Mouse (Mus musculus): Measurements from ENCODE around the gene Vps37b. TPM values are rescaled to one million over a fixed set of nuclear protein-coding genes. Genes with fewer than 3 reads are reported as not detected.
A peak's percentile ranks its signal among the peaks of the same experiment; 100 is the strongest.

Gene Vps37b
- polyA plus RNA-seq, 1 experiment from 2014 or later: 31.3 TPM

DNA sequence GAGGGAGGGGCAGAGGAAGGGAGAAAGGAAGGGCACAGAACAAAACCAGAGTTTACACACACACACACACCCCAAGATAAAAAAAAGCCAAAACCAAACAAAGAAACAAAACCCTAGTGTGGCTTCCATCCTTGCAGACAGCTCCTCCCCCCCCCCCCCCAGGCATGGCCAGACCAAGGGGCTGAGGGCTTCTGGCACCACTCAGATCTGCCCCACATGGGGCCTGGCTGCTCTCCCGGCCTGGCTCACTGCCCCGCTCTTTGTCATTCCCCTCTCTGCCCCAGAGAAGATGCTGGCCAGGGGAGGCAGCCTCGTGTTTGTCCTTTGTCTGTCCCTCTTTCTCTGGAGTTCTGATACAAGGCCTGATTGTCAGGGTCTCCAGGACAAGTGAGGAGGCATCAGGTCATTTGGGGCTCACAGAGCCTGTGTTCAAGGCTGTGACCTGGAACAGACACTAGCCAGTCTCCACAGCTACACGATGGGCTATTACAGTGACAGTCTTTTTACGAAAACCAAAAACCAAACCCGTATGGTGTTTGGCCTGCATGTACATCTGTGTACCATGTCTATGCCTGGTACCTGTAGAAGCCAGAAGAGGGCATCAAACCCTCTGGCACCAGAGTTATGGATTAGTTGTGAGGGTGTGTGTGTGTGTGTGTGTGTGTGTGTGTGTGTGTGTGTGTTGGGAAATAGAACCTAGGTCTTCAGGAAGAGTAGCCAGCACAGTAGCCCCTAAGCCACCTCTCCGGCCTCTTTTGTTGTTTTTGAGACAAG lies 38.6 kb downstream of the Vps37b start:
- Histone ChIP-seq H3K9me3 (replicated peaks; ENCODE audit: control insufficient read depth, low read length) (no peaks in the 10 kb centered on the region), H3K4me1 (ENCODE audit: control insufficient read depth, insufficient read depth, low read length) (no peaks in the 10 kb centered on the region), H3K36me3 (replicated peaks; ENCODE audit: control insufficient read depth, insufficient read depth, low read depth, low read length) (no peaks in the 10 kb centered on the region), H3K27ac (replicated peaks; ENCODE audit: low read depth, low read length) (no peak overlapping the region), H3K9ac (replicated peaks; ENCODE audit: low read length) (no peak overlapping the region), H3K27me3 (ENCODE audit: control insufficient read depth, insufficient read depth, low read length) (no peaks in the 10 kb centered on the region), H3K4me2 (ENCODE audit: low read depth, low read length) (no peak overlapping the region), H3K4me3 (ENCODE audit: low read depth, low read length) (no peak overlapping the region)
- DNase-seq (ENCODE audit: low spot score): no peak
- WGBS: 68% methylated on average over 7 of the region's 7 CpGs
- no peak for ATAC-seq (replicated peaks; ENCODE audit: insufficient number of reproducible peaks, low FRiP score, low TSS enrichment, low read depth)

DNA sequence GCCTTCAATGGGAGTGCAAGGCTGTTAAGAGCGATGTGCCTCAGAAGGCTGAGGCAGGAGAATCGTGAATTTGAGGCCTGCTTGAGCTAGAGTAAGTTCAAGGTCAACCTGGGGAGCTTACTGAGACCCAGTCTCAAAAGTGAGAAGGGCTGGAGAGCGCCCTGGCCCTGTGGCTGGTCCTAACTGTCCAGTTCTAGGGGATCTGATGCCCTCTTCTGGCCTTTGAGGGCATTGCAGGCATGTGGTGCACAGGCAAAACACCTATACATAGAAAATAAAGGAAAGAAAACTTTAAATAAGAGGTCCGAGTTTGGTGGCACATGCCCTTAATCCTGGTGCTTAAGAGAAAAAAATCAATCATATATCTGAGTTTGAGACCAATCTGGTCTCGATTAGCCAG lies 39.3 kb downstream of the Vps37b start:
- Histone ChIP-seq H3K4me2 (ENCODE audit: low read depth, low read length) (no peak overlapping the region), H3K4me3 (ENCODE audit: low read depth, low read length) (no peak overlapping the region), H3K27me3 (ENCODE audit: control insufficient read depth, insufficient read depth, low read length) (no peaks in the 10 kb centered on the region), H3K9ac (replicated peaks; ENCODE audit: low read length) (no peak overlapping the region), H3K36me3 (replicated peaks; ENCODE audit: control insufficient read depth, insufficient read depth, low read depth, low read length) (no peaks in the 10 kb centered on the region), H3K4me1 (ENCODE audit: control insufficient read depth, insufficient read depth, low read length) (no peaks in the 10 kb centered on the region), H3K9me3 (replicated peaks; ENCODE audit: control insufficient read depth, low read length) (no peaks in the 10 kb centered on the region), H3K27ac (replicated peaks; ENCODE audit: low read depth, low read length) (no peak overlapping the region)
- ATAC-seq (replicated peaks; ENCODE audit: insufficient number of reproducible peaks, low FRiP score, low TSS enrichment, low read depth): no peak
- peak; percentile 86 for DNase-seq (ENCODE audit: low spot score)
- 27% methylated on average over 5 of the region's 5 CpGs for WGBS

DNA sequence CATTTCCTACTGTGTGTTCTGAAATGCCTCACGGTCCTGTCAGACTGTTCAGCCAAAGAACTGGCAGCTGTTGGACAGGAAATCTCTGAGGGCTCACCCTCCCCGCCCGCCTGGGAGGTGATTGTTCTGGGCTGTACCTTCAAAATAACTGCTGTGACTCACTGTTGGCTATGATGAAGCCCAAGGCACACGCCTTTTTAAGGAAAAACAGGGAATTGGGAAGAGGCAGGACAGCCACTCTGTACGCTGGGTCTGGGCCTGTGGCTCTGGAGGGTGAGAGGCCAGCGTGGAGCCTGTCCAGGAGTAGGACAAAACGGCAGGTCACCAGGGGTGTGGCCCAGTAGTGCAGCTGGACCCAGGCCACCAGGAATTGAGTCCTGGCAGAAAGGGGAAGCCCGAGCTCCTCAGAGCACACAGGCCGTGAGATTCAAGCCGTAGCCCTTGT lies 39.9 kb downstream of the Vps37b start:
- ATAC-seq (replicated peaks; ENCODE audit: insufficient number of reproducible peaks, low FRiP score, low TSS enrichment, low read depth) (no peak), DNase-seq (ENCODE audit: low spot score) (no peak)
- H3K4me2 ChIP-seq (ENCODE audit: low read depth, low read length): no peak overlapping the region
- no peak overlapping the region for H3K9ac ChIP-seq (replicated peaks; ENCODE audit: low read length)
- no peaks in the 10 kb centered on the region for H3K4me1 ChIP-seq (ENCODE audit: control insufficient read depth, insufficient read depth, low read length)
- 82% methylated on average over 10 of the region's 10 CpGs for WGBS
- H3K9me3 ChIP-seq (replicated peaks; ENCODE audit: control insufficient read depth, low read length): no peaks in the 10 kb centered on the region
- H3K36me3 ChIP-seq (replicated peaks; ENCODE audit: control insufficient read depth, insufficient read depth, low read depth, low read length): no peaks in the 10 kb centered on the region
- H3K27me3 ChIP-seq (ENCODE audit: control insufficient read depth, insufficient read depth, low read length): no peaks in the 10 kb centered on the region
- H3K4me3 ChIP-seq (ENCODE audit: low read depth, low read length): no peak overlapping the region
- no peak overlapping the region for H3K27ac ChIP-seq (replicated peaks; ENCODE audit: low read depth, low read length)

DNA sequence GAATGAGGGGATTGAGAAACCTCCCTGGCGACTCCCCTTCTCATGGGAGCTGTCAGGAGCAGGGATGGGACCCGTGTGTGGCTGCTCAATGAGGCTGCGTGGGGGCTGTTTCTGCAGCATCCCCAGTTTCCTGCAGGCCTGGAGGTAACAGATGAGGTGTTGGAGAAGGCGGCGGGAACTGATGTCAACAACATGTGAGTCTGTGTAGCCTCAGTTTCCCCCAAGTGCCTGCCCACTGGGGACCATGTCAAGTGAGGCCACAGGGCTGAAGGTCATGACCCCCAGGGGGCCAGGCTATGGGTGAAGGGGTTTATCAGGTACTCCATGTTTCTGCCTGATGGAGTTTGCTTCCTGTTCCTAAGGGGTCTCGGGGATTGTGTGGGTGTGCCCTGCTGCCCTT lies 40.7 kb downstream of the Vps37b start:
- DNase-seq (ENCODE audit: low spot score): no peak
- H3K36me3 ChIP-seq (replicated peaks; ENCODE audit: control insufficient read depth, insufficient read depth, low read depth, low read length): no peaks in the 10 kb centered on the region
- H3K27me3 ChIP-seq (ENCODE audit: control insufficient read depth, insufficient read depth, low read length): no peaks in the 10 kb centered on the region
- ATAC-seq (replicated peaks; ENCODE audit: insufficient number of reproducible peaks, low FRiP score, low TSS enrichment, low read depth): no peak
- no peaks in the 10 kb centered on the region for H3K9me3 ChIP-seq (replicated peaks; ENCODE audit: control insufficient read depth, low read length)
- no peak overlapping the region for H3K4me3 ChIP-seq (ENCODE audit: low read depth, low read length)
- H3K4me2 ChIP-seq (ENCODE audit: low read depth, low read length): no peak overlapping the region
- no peak overlapping the region for H3K9ac ChIP-seq (replicated peaks; ENCODE audit: low read length)
- H3K27ac ChIP-seq (replicated peaks; ENCODE audit: low read depth, low read length): no peak overlapping the region
- 81% methylated on average over 6 of the region's 6 CpGs for WGBS
- no peaks in the 10 kb centered on the region for H3K4me1 ChIP-seq (ENCODE audit: control insufficient read depth, insufficient read depth, low read length)

DNA sequence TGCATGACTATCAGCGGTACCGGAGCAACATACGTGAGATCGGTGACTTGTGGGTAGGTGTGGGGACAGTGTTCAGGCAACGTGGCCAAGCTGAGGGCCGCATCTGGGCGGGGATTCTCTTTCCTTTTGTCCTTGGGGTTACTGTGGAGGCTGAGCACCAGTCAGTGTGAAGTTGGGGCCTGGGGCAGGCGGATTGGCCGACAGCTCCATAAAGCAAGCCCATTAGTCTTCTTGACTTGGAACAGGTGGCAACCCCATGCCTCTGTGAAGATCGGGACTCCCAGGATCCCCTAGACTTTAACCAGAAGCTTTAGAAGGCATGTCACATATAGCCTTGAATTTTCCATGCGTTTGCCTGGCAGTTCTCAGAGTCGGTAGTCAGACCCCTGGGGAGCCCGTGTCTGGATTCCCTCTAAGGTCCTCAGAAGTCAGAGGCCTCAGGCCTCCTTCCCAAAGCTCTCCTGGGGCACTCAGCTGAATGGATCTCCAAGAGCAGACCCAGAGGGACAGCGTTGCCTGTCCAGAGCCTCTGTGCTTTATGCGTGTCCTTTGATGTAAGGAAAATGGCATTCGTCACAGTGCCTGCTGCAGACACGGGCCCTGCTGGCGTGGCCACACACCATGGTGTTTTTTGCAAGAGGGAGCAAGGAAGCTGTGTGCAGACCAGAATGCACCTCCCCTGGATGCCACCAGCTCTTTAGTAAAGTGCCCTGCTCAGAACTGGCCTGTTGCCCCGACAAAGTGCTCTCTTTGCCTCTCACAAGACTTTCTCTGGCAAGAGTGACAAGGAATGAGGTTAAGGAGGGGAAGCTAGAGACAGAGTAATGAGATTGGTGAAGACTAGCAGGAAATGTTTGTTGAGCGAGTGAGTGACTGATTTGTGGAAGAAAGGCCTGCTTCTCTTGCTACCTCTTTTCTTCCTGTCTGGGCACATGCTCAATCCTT lies 41.9 kb downstream of the Vps37b start:
- Histone ChIP-seq H3K36me3 (replicated peaks; ENCODE audit: control insufficient read depth, insufficient read depth, low read depth, low read length) (no peaks in the 10 kb centered on the region), H3K4me2 (ENCODE audit: low read depth, low read length) (no peak overlapping the region), H3K4me3 (ENCODE audit: low read depth, low read length) (no peak overlapping the region), H3K27me3 (ENCODE audit: control insufficient read depth, insufficient read depth, low read length) (no peaks in the 10 kb centered on the region), H3K9me3 (replicated peaks; ENCODE audit: control insufficient read depth, low read length) (no peaks in the 10 kb centered on the region), H3K4me1 (ENCODE audit: control insufficient read depth, insufficient read depth, low read length) (no peaks in the 10 kb centered on the region), H3K9ac (replicated peaks; ENCODE audit: low read length) (no peak overlapping the region), H3K27ac (replicated peaks; ENCODE audit: low read depth, low read length) (no peak overlapping the region)
- DNase-seq (ENCODE audit: low spot score): no peak
- 73% methylated on average over 20 of the region's 20 CpGs for WGBS
- ATAC-seq (replicated peaks; ENCODE audit: insufficient number of reproducible peaks, low FRiP score, low TSS enrichment, low read depth): no peak

DNA sequence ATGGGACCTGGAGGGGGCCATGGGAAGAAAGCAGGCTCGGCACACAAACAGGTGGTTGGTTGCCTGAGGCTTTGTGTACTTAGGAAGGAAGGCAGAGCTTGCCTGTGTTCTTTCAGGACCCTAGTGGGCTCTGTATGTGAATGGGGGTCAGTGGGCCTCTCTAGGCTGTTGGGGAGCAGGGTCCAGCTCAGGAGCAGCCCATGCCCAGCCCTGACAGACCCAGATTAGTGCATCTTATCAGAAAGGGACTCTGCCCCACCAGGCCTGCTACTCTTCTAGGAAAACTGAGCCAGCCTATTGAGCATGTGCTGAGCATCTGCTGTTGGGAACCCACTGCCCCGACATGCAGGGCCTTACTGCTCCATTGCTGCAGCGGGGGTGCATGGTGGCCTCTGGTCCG lies 44.6 kb downstream of the Vps37b start:
- ATAC-seq (replicated peaks; ENCODE audit: insufficient number of reproducible peaks, low FRiP score, low TSS enrichment, low read depth) (no peak), DNase-seq (ENCODE audit: low spot score) (no peak)
- no peaks in the 10 kb centered on the region for H3K4me1 ChIP-seq (ENCODE audit: control insufficient read depth, insufficient read depth, low read length)
- no peaks in the 10 kb centered on the region for H3K27me3 ChIP-seq (ENCODE audit: control insufficient read depth, insufficient read depth, low read length)
- H3K9me3 ChIP-seq (replicated peaks; ENCODE audit: control insufficient read depth, low read length): no peaks in the 10 kb centered on the region
- H3K4me2 ChIP-seq (ENCODE audit: low read depth, low read length): no peak overlapping the region
- 69% methylated on average over 4 of the region's 4 CpGs for WGBS
- no peak overlapping the region for H3K27ac ChIP-seq (replicated peaks; ENCODE audit: low read depth, low read length)
- no peaks in the 10 kb centered on the region for H3K36me3 ChIP-seq (replicated peaks; ENCODE audit: control insufficient read depth, insufficient read depth, low read depth, low read length)
- no peak overlapping the region for H3K9ac ChIP-seq (replicated peaks; ENCODE audit: low read length)
- no peak overlapping the region for H3K4me3 ChIP-seq (ENCODE audit: low read depth, low read length)

DNA sequence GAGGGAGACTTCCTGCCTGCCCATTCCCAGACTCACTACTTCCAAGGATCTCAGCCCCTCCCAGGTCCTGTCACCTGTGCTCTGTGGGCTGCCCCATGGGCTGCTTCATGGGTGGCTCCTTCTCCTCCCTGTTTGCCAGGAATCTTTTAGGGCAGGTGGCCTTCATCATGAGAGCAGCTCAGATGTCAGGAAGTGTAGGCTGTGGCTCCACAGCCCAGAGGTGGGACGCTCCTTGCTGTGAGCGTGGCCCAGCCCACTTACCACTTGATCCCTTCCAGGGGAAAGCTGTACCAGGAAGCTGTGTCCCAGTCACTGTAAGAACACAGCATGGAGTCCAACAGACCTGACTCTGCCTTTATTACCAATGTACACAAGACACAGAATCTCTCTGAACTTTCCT lies 45.1 kb downstream of the Vps37b start:
- Histone ChIP-seq H3K27me3 (ENCODE audit: control insufficient read depth, insufficient read depth, low read length) (no peaks in the 10 kb centered on the region), H3K36me3 (replicated peaks; ENCODE audit: control insufficient read depth, insufficient read depth, low read depth, low read length) (no peaks in the 10 kb centered on the region), H3K4me3 (ENCODE audit: low read depth, low read length) (no peak overlapping the region), H3K4me1 (ENCODE audit: control insufficient read depth, insufficient read depth, low read length) (no peaks in the 10 kb centered on the region), H3K9ac (replicated peaks; ENCODE audit: low read length) (no peak overlapping the region), H3K9me3 (replicated peaks; ENCODE audit: control insufficient read depth, low read length) (no peaks in the 10 kb centered on the region), H3K27ac (replicated peaks; ENCODE audit: low read depth, low read length) (no peak overlapping the region), H3K4me2 (ENCODE audit: low read depth, low read length) (no peak overlapping the region)
- ATAC-seq (replicated peaks; ENCODE audit: insufficient number of reproducible peaks, low FRiP score, low TSS enrichment, low read depth): no peak
- 40% methylated on average over 2 of the region's 2 CpGs for WGBS
- no peak for DNase-seq (ENCODE audit: low spot score)

DNA sequence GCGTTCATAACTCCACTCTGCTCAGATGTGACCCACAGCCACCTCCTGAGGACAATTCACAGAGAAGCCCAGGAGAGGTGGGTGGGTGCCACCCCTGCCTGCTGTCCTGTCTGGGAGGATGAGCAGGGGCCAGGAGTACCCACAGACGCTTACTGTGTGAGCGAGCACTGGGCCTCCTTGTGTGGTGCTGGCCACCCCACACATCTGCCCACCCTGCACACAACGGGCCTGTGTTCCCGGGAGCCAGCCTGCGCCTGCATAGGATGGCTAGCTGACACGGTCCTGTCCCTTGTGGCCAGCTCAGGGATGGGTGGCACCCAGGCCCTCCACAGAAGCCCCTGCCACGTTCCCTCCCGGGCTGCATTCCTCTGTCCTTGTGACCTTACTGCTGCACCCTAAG lies 46.6 kb downstream of the Vps37b start:
- Histone ChIP-seq H3K27ac (replicated peaks; ENCODE audit: low read depth, low read length) (no peak overlapping the region), H3K9me3 (replicated peaks; ENCODE audit: control insufficient read depth, low read length) (no peaks in the 10 kb centered on the region)

More for the DNA sequence above, 46.6 kb downstream of the Vps37b start:
- no peaks in the 10 kb centered on the region for H3K4me1 ChIP-seq (ENCODE audit: control insufficient read depth, insufficient read depth, low read length)
- no peaks in the 10 kb centered on the region for H3K36me3 ChIP-seq (replicated peaks; ENCODE audit: control insufficient read depth, insufficient read depth, low read depth, low read length)
- no peak for ATAC-seq (replicated peaks; ENCODE audit: insufficient number of reproducible peaks, low FRiP score, low TSS enrichment, low read depth)
- no peak overlapping the region for H3K4me2 ChIP-seq (ENCODE audit: low read depth, low read length)
- DNase-seq (ENCODE audit: low spot score): no peak
- 78% methylated on average over 9 of the region's 9 CpGs for WGBS
- H3K4me3 ChIP-seq (ENCODE audit: low read depth, low read length): no peak overlapping the region
- H3K27me3 ChIP-seq (ENCODE audit: control insufficient read depth, insufficient read depth, low read length): no peaks in the 10 kb centered on the region
- H3K9ac ChIP-seq (replicated peaks; ENCODE audit: low read length): no peak overlapping the region
